ENCODE assay signal across 8 mouse cellular contexts in the genomic region with DNA sequence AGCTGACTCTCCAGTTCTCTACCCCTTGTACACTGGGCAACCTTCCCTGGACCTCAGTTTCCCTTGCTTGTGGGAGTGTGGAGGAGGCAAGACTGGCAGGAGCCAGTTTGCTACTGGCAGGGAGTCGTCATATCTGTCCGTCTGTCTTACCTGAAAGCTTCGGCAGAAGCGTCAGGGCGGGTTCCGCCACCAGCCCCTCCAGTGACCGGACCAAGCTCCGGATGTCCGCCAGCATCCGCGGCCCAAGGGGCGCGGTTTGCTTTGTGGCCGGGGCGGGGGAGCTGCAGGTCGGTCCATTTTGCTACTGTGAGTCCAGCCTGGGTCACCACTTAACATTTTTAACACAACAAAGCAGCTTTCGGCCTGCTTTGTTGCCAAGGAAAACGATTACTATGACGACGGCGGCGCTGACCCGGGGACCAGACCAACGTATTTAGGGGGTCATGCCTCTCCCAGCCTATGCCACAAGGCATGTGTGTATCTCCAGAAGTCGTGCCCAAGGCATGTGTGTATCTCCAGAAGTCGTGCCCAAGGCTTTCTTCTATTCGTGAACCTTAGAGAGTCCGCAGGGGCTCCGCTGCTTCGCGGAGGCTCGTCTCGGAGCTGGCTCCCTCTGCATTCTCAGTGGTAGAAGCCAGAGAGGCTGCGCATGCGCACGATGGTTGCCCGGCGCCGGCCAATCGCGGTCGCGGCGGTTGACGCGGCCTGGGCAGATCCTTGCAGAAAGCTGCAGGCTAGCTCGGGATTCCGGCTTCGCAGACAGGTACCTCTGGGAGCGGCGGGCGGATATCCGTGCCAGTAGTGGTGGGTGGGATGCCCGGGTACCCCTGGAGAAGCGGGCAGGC. TPM values are rescaled to one million over a fixed set of nuclear protein-coding genes. Genes with fewer than 3 reads are reported as not detected.
DNase-seq lines count a peak whose midpoint lies in the region; ATAC-seq lines count a peak whose summit lies in the region.

A gene (minus strand): TSS at position 426 of the 845 bp plus-strand sequence.
A gene (plus strand): TSS at position 669 of the 845 bp plus-strand sequence.

- no peaks in the 10 kb centered on the region for H3K27me3 ChIP-seq in hindbrain, embryonic 14.5 days (ENCODE audit: control insufficient read depth, insufficient read depth, low read length)

- under 1% methylated on average over 55 of the region's 55 CpGs for WGBS in hindbrain, embryonic 14.5 days

- peak within 1 kb of the TSS; percentile 85 for H3K4me3 ChIP-seq in hindbrain, embryonic 14.5 days (replicated peaks; ENCODE audit: low read length)

- DNase-seq in NIH3T3 (ENCODE audit: low read depth), result peak; percentile 97
- DNase-seq in cerebellum, postnatal 10 days, result peak; percentile 98
- DNase-seq in frontal cortex, postnatal 14 days (ENCODE audit: low spot score in 2 of 2), result peak; percentile 90 to 96
- peak; percentile 97 for DNase-seq in hindbrain, embryonic 14.5 days (ENCODE audit: low spot score)
- peak; percentile 94 for DNase-seq in layer of hippocampus, postnatal 36 days
- peak; percentile 95 for DNase-seq in lung, postnatal 36 days
- peak; percentile 97 for DNase-seq in retina, postnatal 1 day
- peak; percentile 91 to 92 for DNase-seq in urinary bladder, adult 18-20 months (ENCODE audit: low spot score in 2 of 2)

- peak within 1 kb of the TSS; percentile 87 for H3K9ac ChIP-seq in hindbrain, embryonic 14.5 days

- no peaks in the 10 kb centered on the region for H3K9me3 ChIP-seq in hindbrain, embryonic 14.5 days (ENCODE audit: control insufficient read depth, low read length)

- peaks cover 8% of the 10 kb centered on the region for H3K4me1 ChIP-seq in hindbrain, embryonic 14.5 days (replicated peaks; ENCODE audit: control insufficient read depth, insufficient read depth, low read length)

- peak within 1 kb of the TSS; percentile 73 for H3K4me2 ChIP-seq in hindbrain, embryonic 14.5 days (replicated peaks)

- peak; percentile 88 for ATAC-seq in hindbrain, embryonic 14.5 days (ENCODE audit: low FRiP score)

- H3K27ac ChIP-seq in hindbrain, embryonic 14.5 days, result peak within 1 kb of the TSS; percentile 99

- peaks cover 29% of the 10 kb centered on the region for H3K36me3 ChIP-seq in hindbrain, embryonic 14.5 days (replicated peaks; ENCODE audit: control insufficient read depth, insufficient read depth)

RNA-seq across cellular contexts. Expression of the first gene that starts in this region (rescaled TPM):
- 3.3 and 7.6 TPM in 2 replicates for polyA plus RNA-seq in hindbrain, embryonic 14.5 days (2014; fragmentation: Nextera tagmentation; extraction: Ambion mirVana)
- total RNA-seq in layer of hippocampus, postnatal 36 days (2021), result 10 to 100 TPM in 1 of 2 experiments, 1 to 10 TPM in 1; 9.7 to 16.0 TPM

RNA-seq across cellular contexts. Expression of the second gene that starts in this region (rescaled TPM):
- 85.4 and 85.5 TPM in 2 replicates for polyA plus RNA-seq in hindbrain, embryonic 14.5 days (2014; fragmentation: Nextera tagmentation; extraction: Ambion mirVana)
- total RNA-seq in layer of hippocampus, postnatal 36 days (2021), result 10 to 100 TPM; 43.2 to 44.3 TPM

Comparison
In these comparisons a context has a peak if more than half of its experiments do, and no peak if none do; other contexts are left out.
1. Peak in every context shown above with its lines: DNase-seq, ATAC-seq, H3K4me3 ChIP-seq and H3K27ac ChIP-seq.